Mouse (Mus musculus) hindbrain, embryonic 13.5 days (tissue): ENCODE measurements at regions not wholly inside any gene's neighbourhood (a gene's known extent, or its start where the extent isn't known, plus 50 kb on each side); places are given as distances from the start of the nearest gene placed in this dataset.

Experiments used
- ATAC-seq: fragments of 200-750 bp; cut with Nextera tagmentation; 2 replicates; pipeline ENCODE4 v1.8.0; 2017; ENCODE audit warnings: moderate TSS enrichment; ENCODE audit not compliant: low FRiP score
- H3K27ac ChIP-seq: fragments of 300-500 bp; sonication (generic); 2 replicates; pipeline ENCODE4 v1.5.1; 2015; ENCODE audit warnings: inconsistent platforms, mild to moderate bottlenecking, moderate library complexity
- H3K27me3 ChIP-seq: fragments of 300-500 bp; sonication (generic); 2 replicates; pipeline ENCODE4 v1.6.1; 2015; ENCODE audit warnings: mild to moderate bottlenecking, inconsistent platforms
- H3K36me3 ChIP-seq: fragments of 300-500 bp; sonication (generic); 2 replicates; pipeline ENCODE4 v1.6.1; 2015; ENCODE audit warnings: mild to moderate bottlenecking, inconsistent platforms
- H3K4me1 ChIP-seq: fragments of 300-500 bp; sonication (generic); replicated peaks from 2 replicates; pipeline ENCODE4 v1.6.1; 2015; ENCODE audit warnings: inconsistent platforms
- H3K4me2 ChIP-seq: fragments of 300-500 bp; sonication (generic); 2 replicates; pipeline ENCODE4 v1.6.1; 2015; ENCODE audit warnings: inconsistent platforms, mild to moderate bottlenecking, moderate library complexity
- H3K4me3 ChIP-seq: fragments of 300-500 bp; sonication (generic); 2 replicates; pipeline ENCODE4 v1.5.1; 2015; ENCODE audit warnings: mild to moderate bottlenecking, inconsistent platforms
- H3K9ac ChIP-seq: fragments of 300-500 bp; sonication (generic); 2 replicates; pipeline ENCODE4 v1.6.1; 2015; ENCODE audit warnings: mild to moderate bottlenecking, inconsistent platforms
- H3K9me3 ChIP-seq: fragments of 300-500 bp; sonication (generic); 2 replicates; pipeline ENCODE4 v1.6.1; 2016; ENCODE audit warnings: inconsistent platforms
- WGBS: fragments of 180-500 bp; shearing (Covaris S2); methylation state at CpG from one replicate; pipeline ENCODE4 v1.1.7; 2015; 5-methylcytosine and 5-hydroxymethylcytosine counted together

DNA sequence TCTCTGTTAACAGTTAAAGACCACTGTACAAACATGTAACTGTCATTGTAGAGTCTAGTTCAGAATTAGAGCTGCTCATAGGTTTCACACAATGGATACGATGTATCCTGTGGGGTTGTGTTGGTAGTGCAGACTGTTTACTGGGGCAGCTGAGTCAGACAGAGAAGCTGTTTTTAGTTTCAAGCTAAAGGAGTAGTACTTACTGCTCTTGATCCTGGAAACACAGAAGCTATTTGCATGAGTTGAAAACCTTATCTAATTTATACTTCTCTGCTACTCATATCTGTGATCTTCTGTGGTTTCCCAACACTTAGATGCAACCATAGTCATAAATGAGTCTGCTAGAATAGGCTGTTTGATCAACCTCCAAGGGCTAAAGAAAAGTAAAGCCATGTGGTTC is 413.5 kb upstream of the Cdh9 start:
- no peak for ATAC-seq
- Histone ChIP-seq H3K4me1 (no peaks in the 10 kb centered on the region), H3K27me3 (no peaks in the 10 kb centered on the region), H3K27ac (no peak overlapping the region), H3K4me2 (no peak overlapping the region), H3K36me3 (no peaks in the 10 kb centered on the region), H3K9me3 (no peaks in the 10 kb centered on the region), H3K9ac (no peak overlapping the region), H3K4me3 (no peak overlapping the region)
- WGBS = 94% methylated on average over 1 of the region's 1 CpGs

DNA sequence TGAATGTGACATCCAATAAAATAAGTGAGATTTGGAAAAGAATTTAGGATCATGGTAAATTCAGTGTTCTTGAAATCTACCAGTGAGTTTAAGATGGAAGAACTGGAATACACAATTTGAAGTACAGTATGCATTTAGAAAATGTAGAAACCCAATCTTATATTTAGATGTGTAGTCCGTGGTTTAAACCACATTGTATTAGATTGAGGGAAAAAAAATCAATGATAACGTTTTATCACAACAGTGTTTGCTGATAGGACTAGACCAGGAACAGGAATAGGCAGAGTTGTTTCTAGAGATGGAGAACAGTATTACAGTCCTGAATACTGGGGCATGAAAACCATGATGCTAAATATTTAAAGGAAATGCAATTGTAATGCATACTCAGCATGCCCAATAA is 402.2 kb upstream of the Cdh9 start:
- no peak overlapping the region for H3K27ac ChIP-seq
- H3K4me3 ChIP-seq = no peak overlapping the region
- no peaks in the 10 kb centered on the region for H3K4me1 ChIP-seq
- H3K9me3 ChIP-seq = no peaks in the 10 kb centered on the region
- no peaks in the 10 kb centered on the region for H3K27me3 ChIP-seq
- H3K9ac ChIP-seq = no peak overlapping the region
- no peaks in the 10 kb centered on the region for H3K36me3 ChIP-seq
- ATAC-seq = no peak
- WGBS = 78% methylated on average over 2 of the region's 2 CpGs
- H3K4me2 ChIP-seq = no peak overlapping the region
